Mouse (Mus musculus) embryo, embryonic 10.5 days (tissue): ENCODE data around the gene Gpr18.
A peak's percentile ranks its signal among the peaks of the same experiment; 100 is the strongest.
"Not testable (repeated sequence)": the region's sequence is repeated elsewhere in the genome, so short reads cannot be mapped to it uniquely, and the experiment has no call there.

Experiments used
- DNase-seq: peaks from one replicate; pipeline ENCODE4 v3.0.0-alpha.2; 2015; ENCODE audit warnings: low spot score

The Gpr18 gene

DNA sequence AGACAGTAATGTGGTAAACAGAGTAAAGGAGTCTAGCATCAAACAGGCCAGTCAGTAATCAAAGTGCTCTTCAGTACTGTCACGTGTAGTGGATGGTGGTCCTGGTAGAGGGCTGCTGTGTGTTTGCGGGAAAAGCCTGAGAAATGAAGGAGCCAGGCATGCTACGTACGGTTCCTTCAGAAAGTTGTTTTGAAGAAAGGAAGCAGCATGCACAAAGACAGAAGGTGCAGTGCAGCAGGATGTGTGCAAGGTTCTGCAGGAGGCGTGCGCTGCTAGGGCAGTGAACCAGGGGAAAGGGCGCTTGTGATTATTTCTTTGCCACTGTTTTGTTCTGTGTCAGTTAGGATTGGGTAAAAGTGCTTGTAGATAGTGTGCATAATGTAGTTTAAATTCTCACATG lies 34.4 kb downstream of the Gpr18 start:
- DNase-seq: no peak

DNA sequence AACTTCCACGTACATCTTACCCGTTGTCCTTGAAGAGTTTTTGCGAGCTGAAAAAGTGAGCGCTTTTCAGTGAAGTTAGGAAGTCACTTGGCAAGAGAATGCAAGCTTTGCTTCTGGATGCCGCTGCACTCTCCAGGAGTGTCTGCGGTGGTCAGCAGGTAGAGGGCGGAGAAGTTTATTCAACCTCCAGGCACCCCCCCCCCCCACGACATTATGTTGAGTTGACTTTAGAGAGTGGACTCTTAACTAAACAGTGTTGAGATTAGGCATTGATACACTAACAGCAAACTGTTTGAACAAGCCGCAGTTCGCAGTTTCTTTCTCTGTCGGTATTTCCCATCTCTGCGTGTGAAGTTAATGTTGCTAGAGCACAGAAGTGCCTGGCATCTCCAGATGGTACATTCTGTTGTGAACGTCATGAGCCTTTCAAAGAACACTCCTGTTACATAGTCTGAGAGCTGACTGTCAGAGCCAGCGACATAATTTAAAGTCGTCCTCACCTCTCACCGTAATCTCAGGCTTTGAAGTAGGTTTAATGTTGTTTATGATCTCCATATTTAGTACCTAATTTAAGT lies 36.2 kb downstream of the Gpr18 start:
- peak; percentile 18 for DNase-seq

DNA sequence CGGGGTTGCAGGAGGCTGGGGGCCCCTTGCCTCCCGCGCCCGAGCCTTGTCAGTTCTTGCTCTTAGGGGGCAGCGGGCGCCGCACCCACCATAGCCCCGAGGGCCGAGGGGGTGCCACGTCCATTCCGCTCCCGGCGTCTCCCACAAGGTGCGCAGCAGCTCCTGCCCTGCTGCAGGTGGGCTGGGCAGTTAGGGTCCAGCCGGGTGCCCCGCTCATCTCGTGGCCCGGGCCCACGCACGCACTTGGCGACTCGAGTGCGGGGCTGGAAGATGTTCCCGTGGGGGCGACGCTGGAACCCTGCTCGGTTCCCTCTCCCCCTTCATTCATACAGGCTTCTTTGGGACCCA lies 36.7 kb downstream of the Gpr18 start:
- no peak for DNase-seq

DNA sequence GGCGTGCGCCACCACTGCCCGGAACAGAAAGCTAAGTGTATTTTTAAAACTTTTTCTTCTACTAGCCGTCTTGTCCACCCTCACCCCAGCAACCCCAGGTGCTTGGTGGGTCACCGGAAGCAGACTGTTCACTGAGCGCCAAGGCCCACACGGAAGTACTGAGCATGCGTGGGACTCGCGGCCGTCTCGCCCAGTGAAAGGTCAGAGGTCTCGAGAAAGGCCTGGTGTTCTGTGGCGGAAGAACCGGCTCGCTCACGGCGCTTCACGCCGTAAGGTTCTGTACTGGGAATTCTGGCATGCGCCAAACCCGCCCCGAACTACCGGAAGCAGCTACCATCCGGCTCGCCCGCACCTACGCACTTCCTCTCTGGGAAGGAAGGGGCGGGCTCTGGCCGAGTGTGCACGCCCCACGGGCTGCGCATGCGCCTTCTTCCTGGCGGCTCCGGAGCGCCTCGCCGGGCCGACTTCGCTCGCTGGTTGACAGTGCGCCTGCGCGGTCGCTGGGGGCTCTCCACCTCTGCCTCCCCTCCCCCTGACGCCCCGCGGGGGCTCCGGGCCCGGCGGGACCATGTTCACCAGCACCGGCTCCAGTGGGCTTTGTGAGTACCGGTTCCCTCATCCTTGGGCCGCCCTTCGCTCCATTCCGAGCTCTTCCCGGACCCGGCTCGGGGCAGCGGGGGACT lies 37.3 kb downstream of the Gpr18 start, which contains the start of gene Ubac2:
Gene Ubac2 (plus strand): TSS at position 445 of the 683 bp plus-strand sequence.
- peak; percentile 98 for DNase-seq

DNA sequence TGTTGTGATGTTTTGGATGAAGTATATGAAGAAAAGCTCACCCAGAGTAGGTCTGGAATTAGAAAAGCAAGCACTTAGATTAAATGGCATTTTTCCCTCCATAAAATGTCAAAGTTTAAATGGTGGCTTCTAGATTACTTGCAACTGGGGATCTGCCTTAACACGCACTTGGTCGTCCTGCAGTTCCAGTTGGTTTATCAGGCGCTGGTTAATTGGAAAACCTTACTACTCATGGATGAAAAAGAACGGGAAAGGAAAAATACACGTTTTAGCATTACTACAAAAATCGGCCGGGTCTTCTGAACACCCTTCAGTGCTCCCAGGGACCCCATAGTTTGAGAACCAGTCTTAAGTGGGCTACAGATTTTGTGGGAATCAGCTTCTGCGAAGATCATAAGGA lies 37.9 kb downstream of the Gpr18 start:
- no peak for DNase-seq

DNA sequence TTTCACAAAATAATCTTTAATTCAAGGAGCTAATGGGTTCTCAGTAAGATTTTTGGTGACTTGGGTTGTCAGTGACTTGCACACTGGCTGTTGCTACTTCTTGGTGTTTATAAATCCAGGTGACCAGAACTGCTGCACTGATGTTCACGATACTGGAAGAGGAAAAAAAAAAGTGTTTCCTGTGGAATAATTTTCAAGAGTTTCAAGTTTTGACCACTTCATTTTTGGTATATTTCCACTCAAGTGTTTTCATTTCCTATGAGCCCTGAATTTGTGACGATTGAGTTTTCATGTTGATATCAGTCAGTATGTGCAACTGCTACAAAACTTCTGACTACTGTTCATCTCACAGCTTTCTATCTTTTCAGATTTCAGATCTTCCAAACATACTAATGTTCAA lies 38.7 kb downstream of the Gpr18 start:
- no peak for DNase-seq

DNA sequence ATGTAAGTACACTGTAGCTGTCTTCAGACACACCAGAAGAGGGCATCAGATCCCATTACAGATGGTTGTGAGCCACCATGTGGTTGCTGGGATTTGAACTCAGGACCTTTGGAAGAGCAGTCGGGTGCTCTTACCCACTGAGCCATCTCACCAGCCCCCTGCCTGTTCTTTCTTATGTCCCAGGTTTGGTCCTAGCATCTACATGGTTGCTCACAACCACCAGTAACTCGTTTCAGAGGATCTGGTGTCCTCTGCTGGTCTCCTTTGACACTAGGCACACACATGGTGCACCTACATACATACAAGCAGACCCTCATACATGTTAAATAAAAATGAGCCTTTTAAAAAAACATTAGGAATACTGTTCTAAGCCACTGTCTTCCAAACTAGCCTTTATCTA lies 39.4 kb downstream of the Gpr18 start:
- DNase-seq: not testable (repeated sequence)

DNA sequence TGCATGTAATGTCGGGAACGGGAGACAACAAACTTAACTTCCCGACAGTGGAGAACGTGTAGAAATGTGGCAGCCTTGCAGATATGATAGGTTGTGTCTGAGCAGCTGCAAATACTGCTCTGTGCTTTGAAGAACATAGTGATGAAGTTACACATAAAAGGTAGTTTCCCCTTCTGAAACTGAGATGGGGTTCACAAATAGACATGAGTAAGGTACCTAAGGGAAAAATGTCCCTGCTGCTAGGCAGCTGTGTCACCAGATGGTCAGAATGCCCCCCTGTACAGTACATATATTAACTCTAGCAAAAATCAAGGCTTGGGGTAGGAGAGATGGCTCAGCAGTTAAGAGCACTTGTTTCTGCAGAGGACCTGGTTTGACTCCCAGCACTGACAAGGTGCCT lies 41.9 kb downstream of the Gpr18 start:
- no peak for DNase-seq

DNA sequence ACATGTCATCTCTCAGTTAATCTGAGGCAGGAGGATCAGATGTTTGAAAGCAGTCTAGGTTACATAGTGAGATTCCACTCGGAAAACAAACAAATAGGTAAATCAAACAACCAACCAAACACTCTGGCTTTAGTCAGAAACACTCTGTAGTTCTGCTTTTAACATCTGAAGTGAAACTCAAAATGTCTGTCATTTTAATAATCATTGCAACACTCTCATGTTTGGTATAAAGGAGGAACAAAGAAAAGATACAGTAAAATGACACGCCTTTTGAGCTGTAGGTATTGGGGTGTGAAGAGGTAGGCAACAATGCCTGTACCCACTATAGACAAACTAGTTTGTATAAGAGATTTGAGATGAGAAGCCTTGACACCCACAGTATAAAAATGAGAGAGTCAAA lies 42.4 kb downstream of the Gpr18 start:
- no peak for DNase-seq

DNA sequence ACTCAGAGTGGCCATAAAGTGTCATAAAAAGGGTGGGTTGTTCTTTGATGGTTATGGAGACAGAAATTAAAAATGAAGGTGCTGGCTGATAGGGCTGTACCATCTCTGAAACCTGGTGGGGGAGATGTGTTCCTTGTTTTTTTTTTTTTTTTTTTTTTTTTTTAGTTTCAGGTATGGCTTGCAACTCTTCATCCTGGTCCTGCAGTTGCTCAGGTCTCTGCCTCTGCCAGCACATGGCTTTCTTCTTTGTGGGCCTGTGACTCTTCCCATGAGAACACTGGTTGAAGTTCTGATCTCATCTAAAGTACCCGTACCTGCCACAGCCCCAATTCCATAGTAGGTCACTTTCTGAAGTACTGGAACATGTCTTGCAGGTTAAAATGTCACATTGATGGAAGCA lies 42.8 kb downstream of the Gpr18 start:
- no peak for DNase-seq

DNA sequence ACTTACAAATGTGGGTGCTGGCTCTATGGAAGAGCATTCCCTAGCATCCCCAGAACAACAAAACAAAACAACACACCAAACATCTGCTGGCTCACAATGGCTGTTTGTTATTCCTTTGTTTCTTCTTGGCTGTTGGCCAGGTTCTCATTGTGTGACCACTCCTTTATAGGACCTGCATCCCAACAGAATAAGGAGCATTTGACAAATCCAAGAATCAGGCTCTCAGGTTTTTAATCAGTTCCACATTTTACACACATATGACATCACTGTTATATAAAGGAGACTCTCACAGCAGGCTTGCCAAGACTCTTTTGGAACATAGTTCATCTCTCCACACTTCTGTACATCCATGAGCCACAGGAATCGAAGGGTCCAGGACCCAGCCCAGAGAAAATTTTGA lies 46.5 kb downstream of the Gpr18 start:
- no peak for DNase-seq

DNA sequence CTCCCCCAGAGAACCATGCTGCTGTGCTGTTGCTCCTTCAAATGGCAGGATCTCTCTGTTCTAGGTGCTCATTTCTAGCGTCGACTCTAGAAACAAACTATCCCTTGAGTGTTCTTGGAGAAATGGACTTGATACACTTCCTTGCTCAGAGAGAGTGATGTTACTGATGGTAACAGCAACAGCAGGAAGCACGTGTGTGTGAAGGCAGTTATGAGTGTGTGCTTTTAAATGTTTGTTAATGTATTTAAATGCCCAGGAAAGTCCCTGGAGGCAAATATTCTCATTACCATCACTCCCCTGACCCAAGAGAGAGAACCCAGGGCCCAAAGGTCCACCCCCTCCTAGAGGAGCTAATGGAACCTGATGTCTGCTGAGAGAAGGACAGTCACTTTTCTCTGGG lies 49.0 kb downstream of the Gpr18 start:
- DNase-seq: no peak

DNA sequence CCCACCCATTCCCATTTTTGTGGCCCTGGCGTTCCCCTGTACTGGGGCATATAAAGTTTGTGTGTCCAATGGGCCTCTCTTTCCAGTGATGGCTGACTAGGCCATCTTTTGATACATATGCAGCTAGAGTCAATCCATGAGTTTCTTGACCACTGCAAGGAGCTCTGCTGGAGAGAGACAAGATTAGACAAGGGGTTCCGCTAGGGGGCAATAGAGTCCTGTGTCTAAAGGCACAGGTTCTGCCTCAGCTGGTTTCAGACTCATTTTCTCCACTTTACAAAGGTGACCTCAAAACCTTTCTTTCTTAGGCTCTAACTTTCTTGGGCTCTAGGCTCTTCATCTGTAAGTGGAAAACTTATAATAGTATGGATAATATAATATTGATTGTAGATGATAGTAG lies 50.4 kb downstream of the Gpr18 start:
- peak; percentile 89 for DNase-seq
